Mouse (Mus musculus): ENCODE measurements at regions not wholly inside any gene's neighbourhood (a gene's known extent, or its start where the extent isn't known, plus 50 kb on each side); places are given as distances from the start of the nearest gene placed in this dataset.
A peak's percentile ranks its signal among the peaks of the same experiment; 100 is the strongest.

GRCm38 (mm10) chr6:51754239-51754681, 230.6 kb downstream of the Snx10 start:
- peak; percentile 66 to 69 for DNase-seq

GRCm38 (mm10) chr6:51757131-51757530, 233.4 kb downstream of the Snx10 start:
- DNase-seq = peak; percentile 57 to 66

GRCm38 (mm10) chr6:51757746-51758145, 234.0 kb downstream of the Snx10 start:
- peak; percentile 42 to 62 for DNase-seq

- no peak for DNase-seq
Measured at GRCm38 (mm10) chr6:51758781-51759180, 235.1 kb downstream of the Snx10 start.

GRCm38 (mm10) chr6:51760372-51760771, 236.7 kb downstream of the Snx10 start:
- DNase-seq = no peak

- DNase-seq = no peak
Measured at GRCm38 (mm10) chr6:51761506-51761905, 237.8 kb downstream of the Snx10 start.

GRCm38 (mm10) chr6:51766482-51766881, 242.8 kb downstream of the Snx10 start:
- DNase-seq = no peak

GRCm38 (mm10) chr6:51767582-51768341, 244.1 kb downstream of the Snx10 start:
- DNase-seq = peak; percentile 71 to 80

- DNase-seq = no peak
Measured at GRCm38 (mm10) chr6:51771001-51771400, 241.3 kb downstream of the Skap2 start.

- DNase-seq = no peak
Measured at GRCm38 (mm10) chr6:51771424-51771823, 240.9 kb downstream of the Skap2 start.

GRCm38 (mm10) chr6:51774771-51775170, 237.6 kb downstream of the Skap2 start:
- DNase-seq = peak in 1 of 2 experiments; percentile 18

GRCm38 (mm10) chr6:51785615-51786014, 226.7 kb downstream of the Skap2 start:
- no peak for DNase-seq

GRCm38 (mm10) chr6:51786836-51787235, 225.5 kb downstream of the Skap2 start:
- DNase-seq = no peak

- no peak for DNase-seq
Measured at GRCm38 (mm10) chr6:51788156-51788555, 224.2 kb downstream of the Skap2 start.

- no peak for DNase-seq
Measured at GRCm38 (mm10) chr6:51790293-51790692, 222.1 kb downstream of the Skap2 start.

GRCm38 (mm10) chr6:51790693-51791092, 221.7 kb downstream of the Skap2 start:
- no peak for DNase-seq

GRCm38 (mm10) chr6:51795300-51795699, 217.0 kb downstream of the Skap2 start:
- peak; percentile 31 to 51 for DNase-seq

GRCm38 (mm10) chr6:51798577-51799240, 213.6 kb downstream of the Skap2 start:
- no peak for DNase-seq

- DNase-seq = no peak
Measured at GRCm38 (mm10) chr6:51805656-51806055, 206.7 kb downstream of the Skap2 start.

Data from cerebellum, postnatal 14 days (tissue).